Mouse (Mus musculus) MN1 (cell line): ENCODE data around the gene Col4a1.

ENCODE experiments used
- DNase-seq: peaks from one replicate; pipeline ENCODE4 v3.0.0-alpha.2; 2016; ENCODE audit warnings: low spot score

Col4a1 gene

GRCm38 (mm10) chr8:11266471-11266870 lies 46.2 kb downstream of the Col4a1 start:
- no peak for DNase-seq

- no peak for DNase-seq
These were observed 46.7 kb downstream of the Col4a1 start for GRCm38 (mm10) chr8:11265971-11266370.

- DNase-seq, result no peak
These were observed 48.8 kb downstream of the Col4a1 start for GRCm38 (mm10) chr8:11263848-11264247.

GRCm38 (mm10) chr8:11262031-11262735 lies 50.4 kb downstream of the Col4a1 start:
- peak; percentile 58 for DNase-seq

- peak; percentile 74 for DNase-seq
These were observed 52.6 kb downstream of the Col4a1 start for GRCm38 (mm10) chr8:11259832-11260615.

GRCm38 (mm10) chr8:11258517-11259136 lies 54.0 kb downstream of the Col4a1 start:
- no peak for DNase-seq

- DNase-seq, result no peak
These were observed 55.3 kb downstream of the Col4a1 start for GRCm38 (mm10) chr8:11257079-11258017.

GRCm38 (mm10) chr8:11256405-11256804 lies 56.2 kb downstream of the Col4a1 start:
- no peak for DNase-seq

GRCm38 (mm10) chr8:11255680-11256079 lies 56.9 kb downstream of the Col4a1 start:
- DNase-seq, result no peak

- DNase-seq, result no peak
These were observed 57.6 kb downstream of the Col4a1 start for GRCm38 (mm10) chr8:11254914-11255530.

- DNase-seq, result no peak
These were observed 58.1 kb downstream of the Col4a1 start for GRCm38 (mm10) chr8:11254510-11254909.

GRCm38 (mm10) chr8:11253556-11253955 lies 59.1 kb downstream of the Col4a1 start:
- peak; percentile 78 for DNase-seq

GRCm38 (mm10) chr8:11253041-11253440 lies 59.6 kb downstream of the Col4a1 start:
- no peak for DNase-seq

- DNase-seq, result no peak
These were observed 60.3 kb downstream of the Col4a1 start for GRCm38 (mm10) chr8:11252235-11252774.

- no peak for DNase-seq
These were observed 62.5 kb downstream of the Col4a1 start for GRCm38 (mm10) chr8:11250149-11250548.

- peak; percentile 49 for DNase-seq
These were observed 63.0 kb downstream of the Col4a1 start for GRCm38 (mm10) chr8:11249541-11250058.

- no peak for DNase-seq
These were observed 63.9 kb downstream of the Col4a1 start for GRCm38 (mm10) chr8:11248712-11249111.

GRCm38 (mm10) chr8:11241488-11241887 lies 71.1 kb downstream of the Col4a1 start:
- DNase-seq, result no peak

- no peak for DNase-seq
These were observed 77.8 kb downstream of the Col4a1 start for GRCm38 (mm10) chr8:11234879-11235210.

GRCm38 (mm10) chr8:11234151-11234878 lies 78.3 kb downstream of the Col4a1 start:
- DNase-seq, result no peak
